Mouse (Mus musculus) neural tube, postnatal 0 days (tissue): ENCODE measurements around the gene Olfr156. TPM values are rescaled to one million over a fixed set of nuclear protein-coding genes. Genes with fewer than 3 reads are reported as not detected.

Experiments
- polyA plus RNA-seq: library from polyadenylated mRNA; unstranded; fragments of >200 nt; fragmentation: Nextera tagmentation; extraction: Ambion mirVana; gene quantifications from 2 replicates; pipeline ENCODE4 v1.2.1, GENCODE M21; 2015

Gene Olfr156
- not detected in 2 replicates for polyA plus RNA-seq

GRCm38 (mm10) chr4:43823845-43824337, at the start of gene Olfr156:
Gene Olfr156, minus strand, starts transcription at chr4:43823895.

GRCm38 (mm10) chr4:43851265-43851664, 27.6 kb upstream of the Olfr156 start, which contains the start of gene Olfr155:
Gene Olfr155, plus strand, starts transcription at chr4:43851565.

GRCm38 (mm10) chr4:43840101-43840500, 16.4 kb upstream of the Olfr156 start, which contains the start of gene Olfr157:
Gene Olfr157, minus strand, starts transcription at chr4:43840201.

GRCm38 (mm10) chr4:43770909-43771308, 52.8 kb downstream of the Olfr156 start, which contains the start of gene Olfr159:
Gene Olfr159, minus strand, starts transcription at chr4:43771009.

Other genes with a start within 250 kb of the Olfr156 start
- gene Rgp1, start 245.2 kb downstream of the Olfr156 start, polyA plus RNA-seq, result 12.9 and 14.9 TPM in 2 replicates
- gene Gba2, start 245.0 kb downstream of the Olfr156 start, polyA plus RNA-seq, result 48.6 and 54.6 TPM in 2 replicates
- 0.38 and 2.0 TPM in 2 replicates for gene Msmp, start 239.4 kb downstream of the Olfr156 start, polyA plus RNA-seq
- 10.6 and 12.2 TPM in 2 replicates for gene Npr2, start 192.0 kb downstream of the Olfr156 start, polyA plus RNA-seq
- 5.6 and 5.7 TPM in 2 replicates for gene Spag8, start 170.3 kb downstream of the Olfr156 start, polyA plus RNA-seq
- gene Hint2, start 167.4 kb downstream of the Olfr156 start, polyA plus RNA-seq, result 88.3 and 108 TPM in 2 replicates
- gene Tmem8b, start 154.9 kb downstream of the Olfr156 start, polyA plus RNA-seq, result 10.1 and 10.2 TPM in 2 replicates
- gene Fam221b, start 154.8 kb downstream of the Olfr156 start, polyA plus RNA-seq, result 1.6 and 2.0 TPM in 2 replicates
- not detected in 2 replicates for gene Olfr70, start 123.1 kb downstream of the Olfr156 start, polyA plus RNA-seq
- not detected in 2 replicates for gene Olfr71, start 113.6 kb downstream of the Olfr156 start, polyA plus RNA-seq
- gene Hrct1, start 96.7 kb downstream of the Olfr156 start, polyA plus RNA-seq, result 1.1 and 1.3 TPM in 2 replicates
- gene Spaar, start 93.9 kb downstream of the Olfr156 start, polyA plus RNA-seq, result 0.14 and 0.17 TPM in 2 replicates
- gene Olfr159, start 52.9 kb downstream of the Olfr156 start, polyA plus RNA-seq, result not detected in 2 replicates
- gene Olfr157, start 16.3 kb upstream of the Olfr156 start, polyA plus RNA-seq, result not detected in 2 replicates
- gene Olfr155, start 27.7 kb upstream of the Olfr156 start, polyA plus RNA-seq, result not detected in 2 replicates
- gene Reck, start 51.6 kb upstream of the Olfr156 start, polyA plus RNA-seq, result 5.6 and 5.7 TPM in 2 replicates
- gene Glipr2, start 133.5 kb upstream of the Olfr156 start, polyA plus RNA-seq, result 27.7 and 29.2 TPM in 2 replicates
- not detected in 2 replicates for gene Ccin, start 159.6 kb upstream of the Olfr156 start, polyA plus RNA-seq
- gene Clta, start 180.6 kb upstream of the Olfr156 start, polyA plus RNA-seq, result 395 and 409 TPM in 2 replicates